Mouse (Mus musculus): ENCODE results near the gene Fgf8. TPM values are rescaled to one million over a fixed set of nuclear protein-coding genes. Genes with fewer than 3 reads are reported as not detected.
A peak's percentile ranks its signal among the peaks of the same experiment; 100 is the strongest.

Fgf8 gene
- polyA plus RNA-seq (2015; fragmentation: Nextera tagmentation; extraction: Ambion mirVana): not detected in 2 replicates

DNA sequence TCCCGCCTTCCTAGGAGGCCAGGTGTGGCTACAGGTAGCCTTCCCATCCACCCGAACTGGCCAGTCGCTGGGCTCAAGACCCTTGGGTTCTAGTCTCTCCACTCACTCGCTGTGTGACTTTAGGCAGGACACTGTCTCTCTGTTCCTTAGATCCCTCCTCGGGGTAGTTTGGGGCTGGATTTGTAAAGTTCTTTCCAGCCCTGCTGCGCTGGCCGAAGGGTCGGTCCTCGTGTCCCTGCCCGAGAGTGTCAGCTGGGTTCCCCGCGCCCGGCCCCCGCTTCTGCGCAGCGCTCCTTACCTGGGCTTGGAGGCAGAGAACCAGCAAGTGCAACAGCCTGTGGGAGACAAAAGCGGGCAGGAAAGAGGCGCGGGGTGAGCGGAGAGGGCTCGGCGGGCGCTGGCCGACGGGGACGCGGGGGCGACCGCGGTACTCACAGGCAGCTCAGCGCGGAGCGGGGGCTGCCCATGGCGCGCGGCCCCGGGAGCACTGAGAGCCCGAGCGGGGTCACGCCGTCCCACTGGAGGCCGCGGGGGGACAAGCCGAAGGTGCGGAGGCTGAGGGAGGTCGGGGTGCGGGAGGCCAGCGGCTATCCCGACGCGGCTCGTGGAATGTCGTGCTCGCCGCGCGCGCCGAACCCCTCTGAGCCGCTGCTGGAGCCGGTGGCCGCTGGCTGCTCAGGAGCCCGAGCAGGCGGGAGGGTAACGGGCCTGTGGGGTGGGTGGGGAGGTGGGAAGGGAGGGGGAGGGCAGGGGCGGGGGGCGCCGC lies at the start of gene Fgf8:
Gene Fgf8 (minus strand): TSS at position 698 of the 766 bp plus-strand sequence.
- TF ChIP-seq CTCF (IDR thresholded peaks at IDR 0.05; ENCODE audit: low read depth): no peak
- TF ChIP-seq EP300 (optimal IDR thresholded peaks at IDR 0.05): no peak
- H3K27ac ChIP-seq (replicated peaks): no peak within 1 kb of the TSS
- no peaks in the 10 kb centered on the region for H3K9me3 ChIP-seq (ENCODE audit: control insufficient read depth, low read length)
- H3K36me3 ChIP-seq (ENCODE audit: control insufficient read depth, insufficient read depth, low read length): no peaks in the 10 kb centered on the region
- ATAC-seq (ENCODE audit: low FRiP score, low TSS enrichment): no peak
- no peaks in the 10 kb centered on the region for H3K4me1 ChIP-seq (replicated peaks; ENCODE audit: control insufficient read depth, insufficient read depth)
- H3K27me3 ChIP-seq (ENCODE audit: control insufficient read depth, insufficient read depth, low read length): peaks cover 30% of the 10 kb centered on the region; the same call in 1 of the 2 replicates
- H3K4me3 ChIP-seq (ENCODE audit: low read depth, low read length): peak within 1 kb of the TSS; percentile 46
- WGBS: 1% methylated on average over 56 of the region's 68 CpGs
- no peak within 1 kb of the TSS for H3K9ac ChIP-seq (ENCODE audit: low read length)
- no peak for DNase-seq (ENCODE audit: low spot score)
- H3K4me2 ChIP-seq (replicated peaks; ENCODE audit: low read depth): peak within 1 kb of the TSS; percentile 72

DNA sequence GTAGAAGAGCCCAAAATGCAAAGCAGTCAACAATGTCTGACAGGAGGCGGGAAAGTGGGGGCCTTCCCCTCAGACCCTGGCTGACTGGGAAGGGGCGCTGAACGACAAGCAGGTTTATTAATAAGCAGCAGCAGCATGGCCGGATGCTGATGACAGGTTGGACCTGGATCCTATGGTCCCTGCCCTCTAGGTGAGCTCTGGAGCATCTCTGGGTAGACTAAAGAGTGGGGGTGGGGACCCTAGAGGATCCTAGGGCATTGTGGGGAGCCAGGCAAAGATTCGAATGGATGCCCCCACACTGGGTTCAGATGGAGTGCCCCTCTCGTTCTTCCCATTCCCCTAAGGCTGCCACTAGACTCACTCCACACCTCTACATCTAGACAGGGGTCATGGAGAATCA lies 49.7 kb upstream of the Fgf8 start:
- Histone ChIP-seq H3K27me3 (ENCODE audit: control insufficient read depth, insufficient read depth, low read length) (no peaks in the 10 kb centered on the region), H3K4me2 (replicated peaks; ENCODE audit: low read depth) (no peak overlapping the region), H3K4me3 (ENCODE audit: low read depth, low read length) (no peak overlapping the region), H3K9me3 (ENCODE audit: control insufficient read depth, low read length) (no peaks in the 10 kb centered on the region), H3K9ac (ENCODE audit: low read length) (no peak overlapping the region), H3K4me1 (replicated peaks; ENCODE audit: control insufficient read depth, insufficient read depth) (no peaks in the 10 kb centered on the region; the same call in 1 of the 2 replicates), H3K27ac (replicated peaks) (no peak overlapping the region), H3K36me3 (ENCODE audit: control insufficient read depth, insufficient read depth, low read length) (no peaks in the 10 kb centered on the region)
- no peak for ATAC-seq (ENCODE audit: low FRiP score, low TSS enrichment)
- 87% methylated on average over 6 of the region's 6 CpGs for WGBS
- no peak for DNase-seq (ENCODE audit: low spot score)
- no peak for TF ChIP-seq EP300 (optimal IDR thresholded peaks at IDR 0.05)
- TF ChIP-seq CTCF (IDR thresholded peaks at IDR 0.05; ENCODE audit: low read depth): no peak

DNA sequence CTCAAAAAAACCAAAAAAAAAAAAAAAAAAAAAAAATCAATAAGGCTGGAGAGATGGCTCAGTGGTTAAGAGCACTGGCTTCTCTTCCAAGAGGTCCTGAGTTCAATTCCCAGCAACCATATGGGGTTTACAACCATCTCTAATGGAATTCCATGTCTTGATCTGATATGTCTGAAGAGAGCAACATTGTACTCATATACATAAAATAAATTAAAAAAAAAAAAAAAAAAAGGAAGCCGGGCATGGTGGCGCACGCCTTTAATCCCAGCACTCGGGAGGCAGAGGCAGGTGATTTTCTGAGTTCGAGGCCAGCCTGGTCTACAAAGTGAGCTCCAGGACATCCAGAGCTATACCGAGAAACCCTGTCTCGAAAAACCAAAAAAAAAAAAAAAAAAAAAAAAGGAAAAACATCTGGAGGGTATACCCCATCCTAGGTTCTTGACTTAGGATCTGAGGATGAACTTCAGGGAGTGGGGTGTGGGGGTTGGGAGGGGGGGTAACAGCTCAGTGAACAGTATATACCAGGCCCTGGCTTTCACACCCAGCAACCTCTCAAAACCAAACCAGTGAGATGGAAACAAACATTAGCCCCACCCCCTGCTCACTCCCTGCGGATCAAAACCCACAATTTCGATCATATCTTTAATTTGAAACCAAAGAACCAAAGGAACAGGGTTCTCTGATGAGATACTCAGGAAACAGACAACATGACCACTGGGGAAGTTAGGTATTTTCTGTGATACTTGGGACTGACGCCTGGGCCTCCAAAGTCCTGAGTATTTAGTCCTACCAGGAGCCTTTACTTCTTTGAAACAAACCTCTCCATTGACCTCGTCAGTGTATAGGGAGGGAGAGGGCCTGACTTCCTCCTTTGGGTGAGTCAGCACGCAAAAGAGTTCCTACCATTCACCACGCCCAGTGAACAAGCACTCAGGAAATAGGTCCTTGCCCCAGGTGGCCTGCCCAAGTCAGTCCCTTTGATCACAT lies 47.5 kb upstream of the Fgf8 start:
- no peak overlapping the region for H3K4me2 ChIP-seq (replicated peaks; ENCODE audit: low read depth)
- no peaks in the 10 kb centered on the region for H3K27me3 ChIP-seq (ENCODE audit: control insufficient read depth, insufficient read depth, low read length)
- H3K4me1 ChIP-seq (replicated peaks; ENCODE audit: control insufficient read depth, insufficient read depth): no peaks in the 10 kb centered on the region
- H3K27ac ChIP-seq (replicated peaks): peak overlapping the region; percentile 70
- no peak overlapping the region for H3K9ac ChIP-seq (ENCODE audit: low read length)
- DNase-seq (ENCODE audit: low spot score): peak; percentile 67
- ATAC-seq (ENCODE audit: low FRiP score, low TSS enrichment): peak; percentile 89
- no peaks in the 10 kb centered on the region for H3K9me3 ChIP-seq (ENCODE audit: control insufficient read depth, low read length)
- TF ChIP-seq CTCF (IDR thresholded peaks at IDR 0.05; ENCODE audit: low read depth): no peak
- TF ChIP-seq EP300 (optimal IDR thresholded peaks at IDR 0.05): no peak
- no peaks in the 10 kb centered on the region for H3K36me3 ChIP-seq (ENCODE audit: control insufficient read depth, insufficient read depth, low read length)
- H3K4me3 ChIP-seq (ENCODE audit: low read depth, low read length): no peak overlapping the region
- 70% methylated on average over 12 of the region's 13 CpGs for WGBS

DNA sequence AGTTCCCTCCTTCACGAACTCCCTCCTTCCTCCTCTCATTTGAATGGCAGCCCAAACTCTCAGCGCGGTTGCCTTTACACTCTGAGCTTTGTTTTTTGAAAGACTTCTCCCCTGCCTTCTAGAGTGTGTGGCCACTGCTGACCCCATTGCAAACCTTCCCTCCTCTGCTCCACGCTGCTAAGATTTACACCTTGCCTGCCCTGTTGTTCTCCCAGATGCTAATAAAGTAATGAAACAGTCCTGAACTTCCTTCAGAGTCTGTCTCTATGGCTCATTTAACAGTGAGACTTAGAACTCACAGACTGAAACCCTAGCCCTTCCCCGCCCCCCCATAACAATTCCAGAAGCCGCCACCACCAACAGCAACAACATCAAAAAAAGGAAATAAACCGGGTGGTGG lies 46.6 kb upstream of the Fgf8 start:
- DNase-seq (ENCODE audit: low spot score): no peak
- WGBS: 85% methylated on average over 7 of the region's 7 CpGs
- TF ChIP-seq EP300 (optimal IDR thresholded peaks at IDR 0.05) (no peak), CTCF (IDR thresholded peaks at IDR 0.05; ENCODE audit: low read depth) (no peak)

DNA sequence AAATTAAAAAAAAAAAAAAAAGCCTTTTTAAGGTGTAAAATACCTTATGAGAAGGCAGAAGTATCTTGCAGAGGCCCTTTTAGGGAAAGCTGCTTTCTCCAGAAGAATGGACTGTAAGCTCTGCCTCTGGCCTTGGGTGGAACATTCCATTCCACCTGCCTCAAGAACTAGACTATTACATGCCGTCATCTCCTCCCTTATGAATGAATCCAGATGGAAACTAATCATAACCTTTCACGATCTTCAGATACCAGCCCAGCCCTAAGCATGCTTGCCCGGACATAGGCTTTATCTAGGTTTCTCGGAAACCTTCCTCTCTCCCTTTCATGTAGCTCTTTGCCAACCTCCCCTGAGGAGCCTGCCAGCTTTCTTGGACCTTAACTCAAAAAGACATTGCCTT lies 45.6 kb upstream of the Fgf8 start:
- TF ChIP-seq CTCF (IDR thresholded peaks at IDR 0.05; ENCODE audit: low read depth) (no peak), EP300 (optimal IDR thresholded peaks at IDR 0.05) (no peak)
- 48% methylated on average over 4 of the region's 4 CpGs for WGBS

More for the DNA sequence above, 46.6 kb upstream of the Fgf8 start:
- Histone ChIP-seq H3K4me1 (replicated peaks; ENCODE audit: control insufficient read depth, insufficient read depth) (no peaks in the 10 kb centered on the region), H3K9me3 (ENCODE audit: control insufficient read depth, low read length) (no peaks in the 10 kb centered on the region), H3K36me3 (ENCODE audit: control insufficient read depth, insufficient read depth, low read length) (no peaks in the 10 kb centered on the region), H3K4me3 (ENCODE audit: low read depth, low read length) (no peak overlapping the region), H3K27me3 (ENCODE audit: control insufficient read depth, insufficient read depth, low read length) (no peaks in the 10 kb centered on the region), H3K4me2 (replicated peaks; ENCODE audit: low read depth) (no peak overlapping the region), H3K27ac (replicated peaks) (no peak overlapping the region), H3K9ac (ENCODE audit: low read length) (no peak overlapping the region)
- ATAC-seq (ENCODE audit: low FRiP score, low TSS enrichment): no peak

More for the DNA sequence above, 45.6 kb upstream of the Fgf8 start:
- DNase-seq (ENCODE audit: low spot score) (no peak), ATAC-seq (ENCODE audit: low FRiP score, low TSS enrichment) (no peak)
- H3K4me1 ChIP-seq (replicated peaks; ENCODE audit: control insufficient read depth, insufficient read depth): no peaks in the 10 kb centered on the region
- no peaks in the 10 kb centered on the region for H3K36me3 ChIP-seq (ENCODE audit: control insufficient read depth, insufficient read depth, low read length)
- no peak overlapping the region for H3K4me2 ChIP-seq (replicated peaks; ENCODE audit: low read depth)
- no peaks in the 10 kb centered on the region for H3K27me3 ChIP-seq (ENCODE audit: control insufficient read depth, insufficient read depth, low read length)
- H3K27ac ChIP-seq (replicated peaks): no peak overlapping the region
- no peak overlapping the region for H3K4me3 ChIP-seq (ENCODE audit: low read depth, low read length)
- no peaks in the 10 kb centered on the region for H3K9me3 ChIP-seq (ENCODE audit: control insufficient read depth, low read length)
- no peak overlapping the region for H3K9ac ChIP-seq (ENCODE audit: low read length)

Measured in stomach, postnatal 0 days (tissue).